Mouse (Mus musculus): ENCODE results near the gene Dnali1. TPM values are rescaled to one million over a fixed set of nuclear protein-coding genes. Genes with fewer than 3 reads are reported as not detected.

The Dnali1 gene
- polyA plus RNA-seq (2017; shearing (Covaris generic)) = not detected

DNA sequence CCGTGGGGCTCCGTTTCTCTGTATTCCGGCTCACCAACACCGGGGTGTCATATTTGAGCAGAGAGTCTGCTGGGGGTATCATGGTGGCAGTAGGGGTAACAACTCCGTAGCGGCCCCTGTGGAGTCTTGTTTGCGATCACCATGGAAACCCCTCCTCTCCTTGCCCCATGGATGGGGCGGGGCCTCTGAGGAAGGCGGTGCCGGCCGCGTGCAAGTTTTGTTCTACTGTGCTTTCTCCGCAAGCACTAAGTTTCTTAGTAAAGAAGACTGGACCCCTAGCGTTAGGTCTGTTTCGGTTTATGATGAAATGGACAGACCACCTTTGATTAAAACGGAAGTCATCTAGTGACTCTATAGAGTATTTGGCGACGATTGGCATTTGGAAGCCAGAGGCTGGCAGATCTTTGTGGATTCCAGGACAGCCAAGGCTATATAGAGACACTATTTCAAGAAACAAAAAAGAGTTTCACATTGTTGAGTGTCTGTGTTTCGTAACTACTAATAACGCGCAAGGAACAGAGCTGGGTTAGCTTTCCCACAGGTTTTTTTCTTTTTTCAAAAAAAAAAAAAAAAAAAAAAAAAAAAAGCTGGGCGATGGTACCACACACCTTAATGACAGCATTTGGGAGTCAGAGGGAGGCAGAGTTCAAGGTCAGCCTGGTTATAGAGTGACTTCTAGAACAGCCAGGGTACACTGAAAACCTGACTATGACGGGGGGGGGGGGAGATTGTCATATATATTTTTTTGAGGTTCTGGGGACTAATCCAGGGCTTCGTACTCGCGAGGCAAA, at the start of gene Dnali1:
Dnali1 (minus strand) TSS at position 187 of the 791 bp plus-strand sequence.

GRCm38 (mm10) chr4:125084403-125085345, 19.2 kb upstream of the Dnali1 start, which contains the start of gene Meaf6:
TSS of gene Meaf6 (plus strand) at chr4:125085134.

GRCm38 (mm10) chr4:125066490-125067370, 1.2 kb upstream of the Dnali1 start, which contains the start of gene Snip1:
TSS of gene Snip1 (plus strand) at chr4:125066672.

DNA sequence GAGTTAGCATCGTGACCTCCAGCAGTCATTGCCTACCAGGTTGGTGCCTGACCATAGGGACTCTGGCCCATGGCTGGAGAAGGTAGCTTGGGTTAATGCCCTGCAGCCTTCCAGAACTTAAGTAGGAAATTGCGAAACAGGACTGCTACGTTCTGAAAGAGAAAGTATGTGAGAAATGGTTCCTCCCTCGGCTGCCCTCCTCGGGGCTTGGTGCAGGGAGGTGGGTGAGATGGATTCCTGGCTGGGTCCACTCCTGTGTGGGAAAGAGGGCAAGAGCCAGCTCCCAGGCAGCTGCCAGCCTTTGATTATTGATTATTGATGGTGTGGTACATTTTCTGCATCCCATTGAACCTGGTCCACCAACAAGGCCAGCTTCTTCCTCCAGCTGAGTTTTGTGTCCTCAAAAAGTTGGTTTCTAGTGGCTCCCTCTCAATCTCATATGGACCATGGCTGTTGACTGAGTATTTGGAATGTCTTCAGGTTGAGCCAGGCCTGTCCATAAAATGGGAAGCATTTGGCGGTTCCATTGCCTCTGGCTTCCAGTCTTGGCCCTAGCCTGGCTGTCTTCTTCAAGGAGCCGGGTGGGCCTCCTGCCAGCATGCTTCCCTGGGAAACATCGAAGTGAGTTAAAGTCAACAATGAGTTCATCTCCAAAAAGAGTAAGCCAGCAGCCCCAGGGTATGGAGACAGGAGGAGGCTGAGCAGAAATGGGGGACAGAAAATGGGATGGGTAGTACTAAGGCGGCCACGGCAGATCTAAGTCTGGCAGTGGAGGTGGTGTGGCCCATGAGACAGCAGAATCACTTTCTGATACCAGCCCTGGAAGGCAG, 49.5 kb downstream of the Dnali1 start, which contains the start of gene Gnl2:
Gnl2 (plus strand) TSS at position 780 of the 830 bp plus-strand sequence.

Other genes starting within 250 kb of the Dnali1 start
- 86.9 TPM for gene Yrdc, start 215.0 kb downstream of the Dnali1 start, polyA plus RNA-seq (2017; shearing (Covaris generic))
- 25.3 TPM for gene 1110065P20Rik, start 214.5 kb downstream of the Dnali1 start, polyA plus RNA-seq (2017; shearing (Covaris generic))
- gene Maneal, start 203.5 kb downstream of the Dnali1 start, polyA plus RNA-seq (2017; shearing (Covaris generic)) = 2.2 TPM
- 0.08 TPM for gene Epha10, start 184.8 kb downstream of the Dnali1 start, polyA plus RNA-seq (2017; shearing (Covaris generic))
- 14.6 TPM for gene 9930104L06Rik, start 128.7 kb downstream of the Dnali1 start, polyA plus RNA-seq (2017; shearing (Covaris generic))
- gene Cdca8, start 126.4 kb downstream of the Dnali1 start, polyA plus RNA-seq (2017; shearing (Covaris generic)) = 6.8 TPM
- gene Rspo1, start 79.3 kb downstream of the Dnali1 start, polyA plus RNA-seq (2017; shearing (Covaris generic)) = not detected
- 87.9 TPM for gene Gnl2, start 49.1 kb downstream of the Dnali1 start, polyA plus RNA-seq (2017; shearing (Covaris generic))
- gene Snip1, start 969 bp upstream of the Dnali1 start, polyA plus RNA-seq (2017; shearing (Covaris generic)) = 40.0 TPM
- gene Meaf6, start 19.4 kb upstream of the Dnali1 start, polyA plus RNA-seq (2017; shearing (Covaris generic)) = 51.2 TPM
- 23.0 TPM for gene Zc3h12a, start 62.1 kb upstream of the Dnali1 start, polyA plus RNA-seq (2017; shearing (Covaris generic))

Measured in CD4-positive, CD25-positive, alpha-beta regulatory T cell (primary cell).